Mouse (Mus musculus): Measurements from ENCODE around the gene Gab2. TPM values are rescaled to one million over a fixed set of nuclear protein-coding genes. Genes with fewer than 3 reads are reported as not detected.

Gene Gab2
- polyA plus RNA-seq, 1 experiment from 2014 or later = 5.7 TPM

- Histone ChIP-seq H3K4me3 (ENCODE audit: low read depth, low read length) (no peak overlapping the region), H3K4me2 (ENCODE audit: low read depth, low read length) (no peak overlapping the region), H3K4me1 (ENCODE audit: control insufficient read depth, insufficient read depth, low read length) (no peaks in the 10 kb centered on the region), H3K27me3 (ENCODE audit: control insufficient read depth, insufficient read depth, low read length) (no peaks in the 10 kb centered on the region), H3K36me3 (replicated peaks; ENCODE audit: control insufficient read depth, insufficient read depth, low read depth, low read length) (no peaks in the 10 kb centered on the region), H3K9ac (replicated peaks; ENCODE audit: low read length) (no peak overlapping the region), H3K27ac (replicated peaks; ENCODE audit: low read depth, low read length) (no peak overlapping the region), H3K9me3 (replicated peaks; ENCODE audit: control insufficient read depth, low read length) (no peaks in the 10 kb centered on the region)
- WGBS = 40% methylated on average over 2 of the region's 2 CpGs
- DNase-seq (ENCODE audit: low spot score) (peak; percentile 23), ATAC-seq (replicated peaks; ENCODE audit: insufficient number of reproducible peaks, low FRiP score, low TSS enrichment, low read depth) (no peak)
Observed at GRCm38 (mm10) chr7:97154756-97155487, 73.5 kb downstream of the Gab2 start.

GRCm38 (mm10) chr7:97164261-97164660 is 82.9 kb downstream of the Gab2 start:
- Histone ChIP-seq H3K4me3 (ENCODE audit: low read depth, low read length) (no peak overlapping the region), H3K9ac (replicated peaks; ENCODE audit: low read length) (no peak overlapping the region), H3K27me3 (ENCODE audit: control insufficient read depth, insufficient read depth, low read length) (no peaks in the 10 kb centered on the region), H3K9me3 (replicated peaks; ENCODE audit: control insufficient read depth, low read length) (no peaks in the 10 kb centered on the region), H3K4me2 (ENCODE audit: low read depth, low read length) (no peak overlapping the region), H3K4me1 (ENCODE audit: control insufficient read depth, insufficient read depth, low read length) (no peaks in the 10 kb centered on the region), H3K36me3 (replicated peaks; ENCODE audit: control insufficient read depth, insufficient read depth, low read depth, low read length) (no peaks in the 10 kb centered on the region), H3K27ac (replicated peaks; ENCODE audit: low read depth, low read length) (no peak overlapping the region)
- no peak for DNase-seq (ENCODE audit: low spot score)
- ATAC-seq (replicated peaks; ENCODE audit: insufficient number of reproducible peaks, low FRiP score, low TSS enrichment, low read depth) = no peak
- 74% methylated on average over 1 of the region's 1 CpGs for WGBS

- Histone ChIP-seq H3K9ac (replicated peaks; ENCODE audit: low read length) (no peak overlapping the region), H3K4me2 (ENCODE audit: low read depth, low read length) (no peak overlapping the region), H3K27me3 (ENCODE audit: control insufficient read depth, insufficient read depth, low read length) (no peaks in the 10 kb centered on the region), H3K4me3 (ENCODE audit: low read depth, low read length) (no peak overlapping the region), H3K36me3 (replicated peaks; ENCODE audit: control insufficient read depth, insufficient read depth, low read depth, low read length) (no peaks in the 10 kb centered on the region), H3K9me3 (replicated peaks; ENCODE audit: control insufficient read depth, low read length) (no peaks in the 10 kb centered on the region), H3K27ac (replicated peaks; ENCODE audit: low read depth, low read length) (no peak overlapping the region), H3K4me1 (ENCODE audit: control insufficient read depth, insufficient read depth, low read length) (no peaks in the 10 kb centered on the region)
- DNase-seq (ENCODE audit: low spot score) = no peak
- no peak for ATAC-seq (replicated peaks; ENCODE audit: insufficient number of reproducible peaks, low FRiP score, low TSS enrichment, low read depth)
- WGBS = 94% methylated on average over 1 of the region's 1 CpGs
Observed at GRCm38 (mm10) chr7:97171089-97171488, 89.7 kb downstream of the Gab2 start.

GRCm38 (mm10) chr7:97171719-97172118 is 90.3 kb downstream of the Gab2 start:
- H3K4me3 ChIP-seq (ENCODE audit: low read depth, low read length) = no peak overlapping the region
- 79% methylated on average over 4 of the region's 4 CpGs for WGBS
- H3K4me1 ChIP-seq (ENCODE audit: control insufficient read depth, insufficient read depth, low read length) = no peaks in the 10 kb centered on the region
- H3K36me3 ChIP-seq (replicated peaks; ENCODE audit: control insufficient read depth, insufficient read depth, low read depth, low read length) = no peaks in the 10 kb centered on the region
- ATAC-seq (replicated peaks; ENCODE audit: insufficient number of reproducible peaks, low FRiP score, low TSS enrichment, low read depth) (no peak), DNase-seq (ENCODE audit: low spot score) (no peak)
- H3K4me2 ChIP-seq (ENCODE audit: low read depth, low read length) = no peak overlapping the region
- H3K9ac ChIP-seq (replicated peaks; ENCODE audit: low read length) = no peak overlapping the region
- H3K27me3 ChIP-seq (ENCODE audit: control insufficient read depth, insufficient read depth, low read length) = no peaks in the 10 kb centered on the region
- H3K27ac ChIP-seq (replicated peaks; ENCODE audit: low read depth, low read length) = no peak overlapping the region
- H3K9me3 ChIP-seq (replicated peaks; ENCODE audit: control insufficient read depth, low read length) = no peaks in the 10 kb centered on the region

GRCm38 (mm10) chr7:97172126-97172525 is 90.7 kb downstream of the Gab2 start:
- 68% methylated on average over 3 of the region's 3 CpGs for WGBS
- DNase-seq (ENCODE audit: low spot score) = no peak
- Histone ChIP-seq H3K36me3 (replicated peaks; ENCODE audit: control insufficient read depth, insufficient read depth, low read depth, low read length) (no peaks in the 10 kb centered on the region), H3K4me3 (ENCODE audit: low read depth, low read length) (no peak overlapping the region), H3K27me3 (ENCODE audit: control insufficient read depth, insufficient read depth, low read length) (no peaks in the 10 kb centered on the region), H3K4me2 (ENCODE audit: low read depth, low read length) (no peak overlapping the region), H3K27ac (replicated peaks; ENCODE audit: low read depth, low read length) (no peak overlapping the region), H3K9me3 (replicated peaks; ENCODE audit: control insufficient read depth, low read length) (no peaks in the 10 kb centered on the region), H3K4me1 (ENCODE audit: control insufficient read depth, insufficient read depth, low read length) (no peaks in the 10 kb centered on the region), H3K9ac (replicated peaks; ENCODE audit: low read length) (no peak overlapping the region)
- no peak for ATAC-seq (replicated peaks; ENCODE audit: insufficient number of reproducible peaks, low FRiP score, low TSS enrichment, low read depth)

- Histone ChIP-seq H3K36me3 (replicated peaks; ENCODE audit: control insufficient read depth, insufficient read depth, low read depth, low read length) (no peaks in the 10 kb centered on the region), H3K4me1 (ENCODE audit: control insufficient read depth, insufficient read depth, low read length) (no peaks in the 10 kb centered on the region), H3K4me2 (ENCODE audit: low read depth, low read length) (no peak overlapping the region), H3K9ac (replicated peaks; ENCODE audit: low read length) (no peak overlapping the region), H3K4me3 (ENCODE audit: low read depth, low read length) (no peak overlapping the region), H3K27me3 (ENCODE audit: control insufficient read depth, insufficient read depth, low read length) (no peaks in the 10 kb centered on the region), H3K27ac (replicated peaks; ENCODE audit: low read depth, low read length) (no peak overlapping the region), H3K9me3 (replicated peaks; ENCODE audit: control insufficient read depth, low read length) (no peaks in the 10 kb centered on the region)
- DNase-seq (ENCODE audit: low spot score) (no peak), ATAC-seq (replicated peaks; ENCODE audit: insufficient number of reproducible peaks, low FRiP score, low TSS enrichment, low read depth) (no peak)
- WGBS = 91% methylated on average over 1 of the region's 1 CpGs
Observed at GRCm38 (mm10) chr7:97181931-97182330, 100.5 kb downstream of the Gab2 start.

GRCm38 (mm10) chr7:97183426-97183825 is 102.0 kb downstream of the Gab2 start:
- peak; percentile 31 for DNase-seq (ENCODE audit: low spot score)
- H3K4me2 ChIP-seq (ENCODE audit: low read depth, low read length) = no peak overlapping the region
- H3K36me3 ChIP-seq (replicated peaks; ENCODE audit: control insufficient read depth, insufficient read depth, low read depth, low read length) = no peaks in the 10 kb centered on the region
- ATAC-seq (replicated peaks; ENCODE audit: insufficient number of reproducible peaks, low FRiP score, low TSS enrichment, low read depth) = no peak
- WGBS = 22% methylated on average over 4 of the region's 4 CpGs
- H3K27me3 ChIP-seq (ENCODE audit: control insufficient read depth, insufficient read depth, low read length) = no peaks in the 10 kb centered on the region
- H3K27ac ChIP-seq (replicated peaks; ENCODE audit: low read depth, low read length) = no peak overlapping the region
- H3K4me3 ChIP-seq (ENCODE audit: low read depth, low read length) = no peak overlapping the region
- H3K9me3 ChIP-seq (replicated peaks; ENCODE audit: control insufficient read depth, low read length) = no peaks in the 10 kb centered on the region
- no peak overlapping the region for H3K9ac ChIP-seq (replicated peaks; ENCODE audit: low read length)
- H3K4me1 ChIP-seq (ENCODE audit: control insufficient read depth, insufficient read depth, low read length) = no peaks in the 10 kb centered on the region

- WGBS = 81% methylated on average over 1 of the region's 1 CpGs
- Histone ChIP-seq H3K9me3 (replicated peaks; ENCODE audit: control insufficient read depth, low read length) (no peaks in the 10 kb centered on the region), H3K4me2 (ENCODE audit: low read depth, low read length) (no peak overlapping the region), H3K27me3 (ENCODE audit: control insufficient read depth, insufficient read depth, low read length) (no peaks in the 10 kb centered on the region), H3K4me3 (ENCODE audit: low read depth, low read length) (no peak overlapping the region), H3K36me3 (replicated peaks; ENCODE audit: control insufficient read depth, insufficient read depth, low read depth, low read length) (no peaks in the 10 kb centered on the region), H3K27ac (replicated peaks; ENCODE audit: low read depth, low read length) (no peak overlapping the region), H3K9ac (replicated peaks; ENCODE audit: low read length) (no peak overlapping the region), H3K4me1 (ENCODE audit: control insufficient read depth, insufficient read depth, low read length) (no peaks in the 10 kb centered on the region)
- ATAC-seq (replicated peaks; ENCODE audit: insufficient number of reproducible peaks, low FRiP score, low TSS enrichment, low read depth) (no peak), DNase-seq (ENCODE audit: low spot score) (no peak)
Observed at GRCm38 (mm10) chr7:97184005-97184404, 102.6 kb downstream of the Gab2 start.
